Mouse (Mus musculus) lung, postnatal 0 days (tissue): ENCODE data around the gene Zfp37.

Experiments
- CTCF ChIP-seq: IDR thresholded peaks from 2 replicates; pipeline ENCODE4 v1.5.1; 2016; ENCODE audit warnings: antibody characterized with exemption, mild to moderate bottlenecking
- EP300 ChIP-seq: IDR thresholded peaks from 2 replicates; pipeline ENCODE4 v1.6.1; 2016; ENCODE audit warnings: antibody characterized with exemption, mild to moderate bottlenecking, control low read depth

- TF ChIP-seq CTCF = no peak
- no peak for TF ChIP-seq EP300
Observed at GRCm38 (mm10) chr4:62251776-62252175, 20.9 kb upstream of the Zfp37 start.
